In the genomic region with DNA sequence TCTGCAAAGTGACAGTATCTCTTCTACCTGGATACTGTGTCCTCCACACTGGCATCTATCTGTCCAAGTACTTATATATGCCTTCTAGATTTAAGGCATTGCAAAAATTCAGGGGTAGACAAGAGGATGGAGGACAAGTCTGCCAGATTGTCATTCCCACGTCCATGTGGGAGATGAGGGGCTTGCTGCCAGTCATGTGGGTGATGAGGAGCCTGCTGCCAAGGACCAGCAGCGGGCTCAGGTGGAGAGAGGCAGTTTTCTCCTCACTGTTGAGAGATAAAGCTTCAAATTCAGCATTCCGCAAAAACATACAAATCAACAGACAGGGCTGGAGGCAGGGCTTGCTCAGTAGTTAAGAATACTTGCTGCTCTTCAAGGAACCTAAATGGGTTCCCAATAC, we compare ENCODE assay signal across 19 mouse cellular contexts.
DNase-seq lines count a peak whose midpoint lies in the region.
"Had no signal": no experiment of that assay in that cellular context is flagged by ENCODE, and none has a peak within 500 bp of the region (broad histone marks: within the 10 kb centered on the region; RNA-seq: fewer than 3 reads in every experiment).

No protein-coding gene starts in this region.

- DNase-seq in heart, adult 11 months: peak; percentile 43
- no peak for DNase-seq in heart, postnatal 4 days
- DNase-seq in brain, adult 2 months (ENCODE audit: low read depth, low spot score): peak; percentile 59
- DNase-seq in layer of hippocampus, adult 8-10 months (ENCODE audit: low spot score in 2 of 2): peak; percentile 20 to 22
- DNase-seq in layer of hippocampus, postnatal 36 days: peak; percentile 20 to 31
- DNase-seq in ovary, postnatal 10 days (ENCODE audit: low spot score): no peak
- DNase-seq in spleen, postnatal 10 days (ENCODE audit: low spot score in 2 of 2): no peak
- DNase-seq: adrenal gland, postnatal 10 days; adrenal gland, postnatal 36 days; B cell, adult 2 months; cerebellum, adult 11 months; cerebellum, adult 2 months; cerebellum, adult 9-11 months; cerebellum, postnatal 25 days; gastrocnemius, adult 2 months; gastrocnemius, postnatal 14 days; heart, adult 18-20 months; heart, postnatal 10 days; heart, postnatal 36 days had no signal

Comparison
In these comparisons a context has a peak if more than half of its experiments do, and no peak if none do; other contexts are left out.
1. DNase-seq: peak in heart, adult 11 months (single experiment), brain, adult 2 months (single experiment), layer of hippocampus, adult 8-10 months (2 of 2) and layer of hippocampus, postnatal 36 days (2 of 2); none in heart, postnatal 4 days (single experiment), ovary, postnatal 10 days (single experiment) and spleen, postnatal 10 days (0 of 2).